Mouse (Mus musculus) thymus, postnatal 36 days (tissue): ENCODE measurements at regions not wholly inside any gene's neighbourhood (a gene's known extent, or its start where the extent isn't known, plus 50 kb on each side); places are given as distances from the start of the nearest gene placed in this dataset.

Experiments used
- DNase-seq, 2 experiments: peaks; one replicate each; pipeline ENCODE4 v3.0.0; 2022; ENCODE audit warnings: mixed read lengths in 2 of 2

- DNase-seq: no peak
Observed at GRCm38 (mm10) chr4:33696969-33697368, 227.4 kb upstream of the Cnr1 start.

GRCm38 (mm10) chr4:33702028-33702666, 222.2 kb upstream of the Cnr1 start:
- DNase-seq: no peak

- no peak for DNase-seq
Observed at GRCm38 (mm10) chr4:33705722-33706121, 218.7 kb upstream of the Cnr1 start.

- peak; percentile 22 to 26 for DNase-seq
Observed at GRCm38 (mm10) chr4:33706785-33707184, 217.6 kb upstream of the Cnr1 start.

GRCm38 (mm10) chr4:33716475-33717117, 207.8 kb upstream of the Cnr1 start:
- DNase-seq: no peak

- no peak for DNase-seq
Observed at GRCm38 (mm10) chr4:33720972-33721371, 203.4 kb upstream of the Cnr1 start.

- no peak for DNase-seq
Observed at GRCm38 (mm10) chr4:33721971-33722370, 202.4 kb upstream of the Cnr1 start.

GRCm38 (mm10) chr4:33731837-33732236, 192.6 kb upstream of the Cnr1 start:
- DNase-seq: no peak

GRCm38 (mm10) chr4:33734923-33735322, 189.5 kb upstream of the Cnr1 start:
- no peak for DNase-seq

- no peak for DNase-seq
Observed at GRCm38 (mm10) chr4:33735442-33735966, 188.9 kb upstream of the Cnr1 start.

- DNase-seq: no peak
Observed at GRCm38 (mm10) chr4:33736061-33736701, 188.2 kb upstream of the Cnr1 start.

GRCm38 (mm10) chr4:33737337-33737736, 187.1 kb upstream of the Cnr1 start:
- no peak for DNase-seq

- no peak for DNase-seq
Observed at GRCm38 (mm10) chr4:33737859-33738417, 186.5 kb upstream of the Cnr1 start.

GRCm38 (mm10) chr4:33739211-33739904, 185.0 kb upstream of the Cnr1 start:
- no peak for DNase-seq

- no peak for DNase-seq
Observed at GRCm38 (mm10) chr4:33740982-33741381, 183.4 kb upstream of the Cnr1 start.

GRCm38 (mm10) chr4:33745180-33745579, 179.2 kb upstream of the Cnr1 start:
- no peak for DNase-seq

- DNase-seq: no peak
Observed at GRCm38 (mm10) chr4:33747316-33747895, 177.0 kb upstream of the Cnr1 start.

- DNase-seq: no peak
Observed at GRCm38 (mm10) chr4:33767721-33768120, 156.7 kb upstream of the Cnr1 start.

- no peak for DNase-seq
Observed at GRCm38 (mm10) chr4:33786027-33786426, 138.4 kb upstream of the Cnr1 start.

- DNase-seq: no peak
Observed at GRCm38 (mm10) chr4:33786958-33787357, 137.4 kb upstream of the Cnr1 start.

- DNase-seq: no peak
Observed at GRCm38 (mm10) chr4:33793398-33793797, 131.0 kb upstream of the Cnr1 start.

GRCm38 (mm10) chr4:33795461-33795860, 128.9 kb upstream of the Cnr1 start:
- no peak for DNase-seq

- DNase-seq: no peak
Observed at GRCm38 (mm10) chr4:33797964-33798363, 126.4 kb upstream of the Cnr1 start.
